Mouse (Mus musculus) G1E (cell line): Measurements from ENCODE around the gene Dock10. TPM values are rescaled to one million over a fixed set of nuclear protein-coding genes. Genes with fewer than 3 reads are reported as not detected.

Experiments
- ATAC-seq: 2 replicates; pipeline ENCODE4 v1.8.0; 2016; ENCODE audit warnings: mild to moderate bottlenecking; ENCODE audit not compliant: insufficient number of reproducible peaks, poor library complexity, low FRiP score, severe bottlenecking; ENCODE audit errors: extremely low read depth
- DNase-seq: peaks from one replicate; pipeline ENCODE4 v3.0.0; 2012; ENCODE audit warnings: low spot score
- H3K27me3 ChIP-seq: 2 replicates; pipeline ENCODE4 v1.6.1; 2012; ENCODE audit warnings: mild to moderate bottlenecking, low read length, inconsistent platforms; ENCODE audit not compliant: insufficient read depth
- H3K36me3 ChIP-seq: replicated peaks from 2 replicates; pipeline ENCODE3; 2012; ENCODE audit warnings: mild to moderate bottlenecking, inconsistent platforms
- H3K4me1 ChIP-seq: 2 replicates; pipeline ENCODE4 v1.6.1; 2012; ENCODE audit warnings: low read depth, low read length, inconsistent platforms, mixed read lengths; ENCODE audit not compliant: insufficient read depth
- H3K4me3 ChIP-seq: 2 replicates; pipeline ENCODE4 v1.5.1; 2012; ENCODE audit warnings: low read depth, mild to moderate bottlenecking, inconsistent platforms, low read length, moderate library complexity, mixed read lengths
- H3K9me3 ChIP-seq: replicated peaks from 2 replicates; pipeline ENCODE4 v1.6.1; 2012; ENCODE audit warnings: inconsistent platforms
- CTCF ChIP-seq: IDR thresholded peaks from 2 replicates; pipeline ENCODE4 v1.5.1; 2012; ENCODE audit warnings: low read depth, low read length, inconsistent platforms, mixed read lengths
- GATA1 ChIP-seq: IDR thresholded peaks from 2 replicates; pipeline ENCODE4 v1.6.1; 2012; ENCODE audit warnings: borderline replicate concordance, low read length, inconsistent platforms, mixed read lengths
- GATA2 ChIP-seq: IDR thresholded peaks from 2 replicates; pipeline ENCODE4 v1.6.1; 2012; ENCODE audit warnings: low read depth, low read length, inconsistent platforms, borderline replicate concordance
- POLR2AphosphoS5 ChIP-seq: IDR thresholded peaks from 2 replicates; pipeline ENCODE4 v1.6.1; 2012; ENCODE audit warnings: low read depth, low read length, inconsistent platforms; ENCODE audit not compliant: insufficient replicate concordance
- TAL1 ChIP-seq: conservative IDR thresholded peaks from 2 replicates; pipeline ENCODE4 v1.6.1; 2012; ENCODE audit warnings: low read depth, low read length, inconsistent platforms, mixed read lengths
- polyA plus RNA-seq: library from polyadenylated mRNA; stranded (reverse); fragments of >175 nt; gene quantifications from 2 replicates; pipeline ENCODE4 v1.2.3, GENCODE M21; 2012
- total RNA-seq, 2 experiments: library from RNA; stranded (forward) in 1 of 2; stranded (reverse) in 1 of 2; fragments of 200-1000 nt in 1 of 2; fragments of >200 nt in 1 of 2; fragmentation: Nextera tagmentation in 1 of 2; gene quantifications; 2 replicates each; pipeline ENCODE4 v1.2.3; 2014 to 2017

Gene Dock10
- total RNA-seq (2014; fragmentation: Nextera tagmentation) (not detected in 2 replicates), total RNA-seq (2017) (0.46 and 0.76 TPM in 2 replicates), polyA plus RNA-seq (not detected in 2 replicates)

DNA sequence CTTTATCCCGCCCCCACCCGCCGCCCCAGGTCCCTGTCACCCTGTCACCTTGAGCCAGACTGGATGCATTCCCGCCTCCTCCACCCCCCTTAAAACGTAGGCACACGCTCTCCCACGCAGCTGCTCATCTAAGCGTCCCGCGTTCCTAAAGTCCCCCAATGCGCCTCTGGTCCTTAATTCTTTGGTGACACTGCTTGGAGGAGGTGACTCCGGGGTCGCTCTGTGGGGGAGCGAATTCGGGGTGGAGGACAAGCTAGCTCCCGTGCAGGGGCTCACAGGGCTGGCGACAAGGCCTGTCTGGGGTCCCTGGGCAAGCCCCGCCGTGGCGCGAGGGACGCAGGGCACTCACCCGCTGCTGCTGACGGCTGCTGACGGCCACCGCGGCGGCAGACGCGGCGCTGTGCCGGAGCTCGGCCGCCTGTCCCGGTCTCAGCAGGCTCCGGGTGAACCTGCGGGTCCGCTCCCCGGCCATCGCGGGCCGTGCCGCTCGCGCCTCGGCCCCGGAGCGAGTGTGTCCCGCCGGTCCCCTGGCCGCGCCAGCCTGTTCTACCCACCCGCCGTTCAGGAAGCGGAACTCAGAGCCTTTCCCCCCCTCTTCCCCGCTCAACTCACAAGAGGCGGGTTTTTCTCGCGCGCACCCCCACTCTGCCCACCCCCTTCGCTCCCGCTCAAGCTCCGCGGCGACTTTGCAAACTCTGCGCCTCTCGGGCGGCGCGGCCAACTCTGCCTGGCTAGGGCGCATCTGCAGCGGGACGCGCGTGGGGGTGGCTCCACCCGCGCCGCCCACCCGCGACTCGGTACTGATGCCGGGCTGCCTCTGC is at the start of gene Dock10:
Dock10 (minus strand) TSS at position 551 of the 821 bp plus-strand sequence.
- Histone ChIP-seq H3K27me3 (no peaks in the 10 kb centered on the region), H3K9me3 (peaks cover 45% of the 10 kb centered on the region), H3K4me1 (no peaks in the 10 kb centered on the region), H3K4me3 (peak within 1 kb of the TSS; percentile 39; the same call in 1 of the 2 replicates), H3K36me3 (no peaks in the 10 kb centered on the region)
- no peak for ATAC-seq
- TF ChIP-seq POLR2AphosphoS5 (no peak), GATA2 (no peak), TAL1 (no peak), GATA1 (no peak), CTCF (no peak)
- DNase-seq: no peak

DNA sequence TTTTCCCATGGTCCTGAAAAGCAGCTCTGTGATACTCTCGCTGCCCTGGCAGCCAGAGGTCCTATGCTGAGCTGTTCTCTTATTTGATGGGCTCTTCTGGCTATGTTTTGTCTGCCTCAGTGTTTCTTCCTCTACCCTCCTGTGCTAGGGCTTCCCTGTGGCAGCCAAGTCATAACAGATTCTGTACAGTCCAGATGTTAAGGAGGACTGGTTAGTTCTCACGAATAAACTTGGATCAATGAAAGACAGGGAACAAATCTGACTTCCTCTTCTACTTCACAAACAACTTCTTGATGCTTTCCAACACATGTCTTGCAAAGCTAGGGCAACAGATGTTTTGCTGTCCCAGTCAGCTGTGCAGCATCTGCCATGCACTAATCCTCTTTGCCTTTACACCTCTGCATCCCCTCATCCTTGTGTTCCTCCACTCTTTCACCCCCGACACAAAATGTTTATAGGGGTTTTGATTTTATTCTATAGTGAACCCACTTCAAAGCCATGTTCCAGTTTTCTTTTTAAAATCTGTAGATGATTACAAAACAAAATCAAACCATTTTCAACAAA is 48.6 kb upstream of the Dock10 start:
- Histone ChIP-seq H3K4me3 (no peak overlapping the region), H3K9me3 (peaks cover 16% of the 10 kb centered on the region), H3K4me1 (no peaks in the 10 kb centered on the region), H3K27me3 (no peaks in the 10 kb centered on the region), H3K36me3 (no peaks in the 10 kb centered on the region)
- DNase-seq (no peak), ATAC-seq (no peak)
- no peak for TF ChIP-seq CTCF
- TF ChIP-seq GATA2: no peak
- no peak for TF ChIP-seq TAL1
- TF ChIP-seq POLR2AphosphoS5: no peak
- TF ChIP-seq GATA1: no peak

DNA sequence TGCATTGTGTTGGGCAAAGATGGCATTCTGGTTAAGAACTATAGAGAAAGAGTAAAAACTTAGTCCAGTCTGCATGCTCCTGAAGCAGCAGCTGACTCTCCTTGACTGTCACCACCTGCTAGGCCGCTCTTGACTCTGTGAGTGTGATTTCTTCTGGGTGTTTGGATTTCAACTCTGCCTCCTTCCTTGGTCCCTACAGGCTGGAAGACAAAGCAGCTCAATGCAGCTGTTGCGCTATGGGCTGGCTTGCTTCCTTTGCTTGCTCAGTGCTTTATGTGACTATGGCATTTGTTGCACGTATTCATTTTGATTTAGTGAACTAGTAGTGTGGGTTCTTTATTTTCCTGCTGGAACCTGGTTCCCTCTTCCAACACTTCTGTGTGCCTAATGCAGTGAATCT is 43.7 kb upstream of the Dock10 start:
- Histone ChIP-seq H3K27me3 (no peaks in the 10 kb centered on the region), H3K4me3 (no peak overlapping the region), H3K9me3 (peaks cover 12% of the 10 kb centered on the region), H3K36me3 (no peaks in the 10 kb centered on the region), H3K4me1 (no peaks in the 10 kb centered on the region)
- no peak for DNase-seq
- no peak for ATAC-seq
- no peak for TF ChIP-seq TAL1

DNA sequence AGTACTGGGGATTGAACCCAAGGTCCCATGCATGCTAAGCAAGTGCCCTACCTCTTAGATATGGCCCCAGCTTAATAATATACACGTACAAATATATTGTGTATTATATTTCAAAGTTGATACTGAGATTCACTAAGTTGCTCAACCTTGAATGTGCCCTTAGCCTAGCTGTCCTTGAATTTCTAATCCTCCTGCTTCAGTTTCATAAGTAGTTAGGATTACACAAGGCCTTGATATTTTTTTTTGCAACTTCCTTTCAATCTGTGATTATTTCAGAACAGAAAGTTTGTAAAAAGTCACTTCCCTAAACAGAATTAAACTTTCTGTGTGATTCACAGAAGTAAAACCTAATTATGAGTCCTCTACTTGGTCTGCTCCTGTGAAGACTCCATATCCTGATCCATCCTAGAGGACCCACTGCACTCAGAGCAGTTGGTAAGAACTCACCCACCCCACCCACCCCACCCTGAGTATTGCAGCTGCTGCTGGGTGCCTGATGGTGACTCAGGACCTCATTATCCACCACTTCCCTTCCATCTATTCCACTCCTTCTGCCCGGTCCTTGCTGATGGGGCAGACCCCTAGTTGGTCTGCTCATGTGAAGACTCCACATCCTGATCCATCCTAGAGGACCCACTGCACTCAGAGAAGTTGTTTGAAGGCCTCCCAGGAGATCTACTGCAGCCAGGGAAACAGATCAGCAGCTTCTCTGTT is 26.9 kb upstream of the Dock10 start:
- H3K36me3 ChIP-seq: no peaks in the 10 kb centered on the region
- DNase-seq (no peak), ATAC-seq (no peak)
- no peaks in the 10 kb centered on the region for H3K4me1 ChIP-seq
- TF ChIP-seq POLR2AphosphoS5 (no peak), TAL1 (no peak), GATA2 (no peak), GATA1 (no peak), CTCF (no peak)
- no peaks in the 10 kb centered on the region for H3K27me3 ChIP-seq
- H3K9me3 ChIP-seq: peaks cover 12% of the 10 kb centered on the region
- H3K4me3 ChIP-seq: no peak overlapping the region

DNA sequence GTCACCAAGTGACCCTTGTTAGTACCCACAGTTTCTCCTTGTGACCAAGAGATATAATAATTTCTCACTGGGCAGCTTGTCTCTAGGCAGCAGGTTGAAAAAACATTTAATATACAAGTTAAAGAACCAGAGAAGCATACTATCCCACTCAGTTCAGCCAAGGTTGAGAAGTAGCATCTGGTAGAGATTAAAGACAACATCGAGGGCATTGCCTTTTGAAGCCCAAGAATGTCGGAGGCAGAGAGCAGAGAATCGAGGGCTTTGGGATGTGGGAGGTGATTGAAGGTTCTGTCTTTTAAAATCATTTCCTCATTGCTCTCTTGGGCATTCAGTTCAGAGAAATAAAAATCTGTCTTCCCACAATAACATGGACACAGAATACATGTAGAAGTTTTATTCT is 25.8 kb upstream of the Dock10 start:
- DNase-seq (no peak), ATAC-seq (no peak)

DNA sequence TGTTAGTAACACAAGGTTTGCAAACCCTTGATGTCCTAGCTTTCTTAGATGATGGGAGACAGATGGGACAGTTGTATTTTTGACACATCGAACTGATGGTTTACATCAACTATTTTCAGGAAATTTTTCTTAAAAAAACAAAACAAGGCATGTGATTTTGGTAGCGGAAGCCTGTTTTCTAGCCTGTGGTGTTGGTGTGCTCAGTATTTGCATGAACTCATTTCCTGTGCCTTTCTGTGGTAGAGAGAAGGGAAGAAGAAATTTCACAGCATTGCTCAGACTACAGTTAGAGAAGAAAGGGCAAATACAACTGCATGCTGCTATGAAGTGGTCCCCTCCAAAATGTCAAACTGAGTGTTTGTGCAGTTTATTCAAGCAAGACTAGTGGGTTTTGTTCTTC is 7.2 kb upstream of the Dock10 start:
- H3K9me3 ChIP-seq: peaks cover 8% of the 10 kb centered on the region; the same call in 1 of the 2 replicates
- ATAC-seq: no peak
- H3K27me3 ChIP-seq: no peaks in the 10 kb centered on the region
- no peaks in the 10 kb centered on the region for H3K36me3 ChIP-seq
- TF ChIP-seq TAL1 (no peak), GATA1 (no peak), CTCF (no peak), GATA2 (no peak), POLR2AphosphoS5 (no peak)
- H3K4me3 ChIP-seq: no peak overlapping the region
- no peak for DNase-seq
- no peaks in the 10 kb centered on the region for H3K4me1 ChIP-seq

More for the DNA sequence above, 25.8 kb upstream of the Dock10 start:
- H3K4me3 ChIP-seq: no peak overlapping the region
- H3K9me3 ChIP-seq: peaks cover 12% of the 10 kb centered on the region
- no peaks in the 10 kb centered on the region for H3K27me3 ChIP-seq
- no peaks in the 10 kb centered on the region for H3K36me3 ChIP-seq
- no peaks in the 10 kb centered on the region for H3K4me1 ChIP-seq
- TF ChIP-seq GATA1: no peak
